Mouse (Mus musculus): ENCODE measurements around the gene Lcp1. TPM values are rescaled to one million over a fixed set of nuclear protein-coding genes. Genes with fewer than 3 reads are reported as not detected.

Lcp1 gene
- polyA plus RNA-seq (2012; rRNA removed), result 3.7 and 5.6 TPM in 2 replicates

DNA sequence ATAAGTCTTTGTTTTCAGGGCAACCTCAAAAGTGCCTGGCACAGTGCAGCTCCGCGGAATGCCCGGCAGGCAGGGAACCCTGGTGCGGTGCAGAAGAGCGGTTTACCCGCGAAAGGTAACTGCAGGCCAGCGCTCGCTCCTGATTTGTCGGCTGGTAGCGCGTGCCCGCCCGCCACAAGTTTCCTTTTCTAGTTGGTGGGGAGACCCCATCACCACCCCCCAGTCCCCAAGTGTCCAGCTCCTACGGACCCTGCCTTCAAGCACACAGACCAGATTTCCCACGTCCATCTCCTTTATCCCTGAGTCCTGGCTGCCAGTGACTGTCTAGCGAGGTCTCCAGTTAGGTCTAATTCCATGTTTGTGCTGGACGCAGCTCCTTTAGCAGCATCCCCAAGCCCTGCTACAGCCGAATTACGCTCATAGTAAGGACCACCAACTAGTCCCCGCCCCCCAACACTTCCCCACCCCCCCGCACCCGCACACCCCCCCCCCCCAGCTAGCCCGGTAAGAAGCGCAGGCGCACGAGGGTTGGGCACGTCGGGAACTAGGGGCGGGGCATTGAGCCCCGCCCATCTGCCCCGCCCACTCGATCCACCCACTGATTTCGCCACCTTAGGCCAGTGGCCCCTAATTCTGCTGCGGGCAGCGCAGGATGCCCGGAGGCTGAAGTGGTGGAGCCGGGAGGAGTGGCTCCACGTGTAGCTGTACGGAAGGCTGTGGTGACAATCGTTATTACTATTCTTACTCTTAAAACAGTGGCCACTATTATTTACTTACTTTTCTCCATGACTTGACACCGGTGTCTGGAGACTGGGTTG lies at the start of gene Lcp1, which contains the start of gene Lrrc63:
Gene Lcp1, plus strand, starts transcription at position 601 of the 818 bp plus-strand sequence.
Gene Lrrc63, minus strand, starts transcription at position 381 of the 818 bp plus-strand sequence.

GRCm38 (mm10) chr14:75242087-75242486 lies 111.2 kb downstream of the Lcp1 start, which contains the start of gene Cpb2:
Cpb2 (plus strand) TSS chr14:75242287.

Other genes with a start within 250 kb of the Lcp1 start
- gene Lrch1, start 183.2 kb upstream of the Lcp1 start, polyA plus RNA-seq (2012; rRNA removed), result 10.0 and 11.2 TPM in 2 replicates
- gene Rubcnl, start 115.1 kb upstream of the Lcp1 start, polyA plus RNA-seq (2012; rRNA removed), result 0.50 and 0.59 TPM in 2 replicates
- gene Lrrc63, start 220 bp upstream of the Lcp1 start, polyA plus RNA-seq (2012; rRNA removed), result not detected in 2 replicates
- gene Cpb2, start 111.2 kb downstream of the Lcp1 start, polyA plus RNA-seq (2012; rRNA removed), result 0.15 TPM in 1 of 2 replicates, not detected in the other
- 6.5 and 6.9 TPM in 2 replicates for gene Zc3h13, start 153.3 kb downstream of the Lcp1 start, polyA plus RNA-seq (2012; rRNA removed)

Data from colon, adult 2 months (tissue).